Mouse (Mus musculus) hindbrain, embryonic 14.5 days (tissue): ENCODE data around the gene Sdcbp2. TPM values are rescaled to one million over a fixed set of nuclear protein-coding genes. Genes with fewer than 3 reads are reported as not detected.
A peak's percentile ranks its signal among the peaks of the same experiment; 100 is the strongest.

ENCODE experiments used
- ATAC-seq: fragments of 200-750 bp; cut with Nextera tagmentation; 2 replicates; pipeline ENCODE4 v1.8.0; 2017; ENCODE audit warnings: moderate number of reproducible peaks, mild to moderate bottlenecking, moderate TSS enrichment, moderate library complexity; ENCODE audit not compliant: low FRiP score
- DNase-seq: peaks from one replicate; pipeline ENCODE4 v3.0.0-alpha.2; 2015; ENCODE audit warnings: low spot score
- H3K27ac ChIP-seq: fragments of 300-500 bp; sonication (generic); 2 replicates; pipeline ENCODE4 v1.5.1; 2014; ENCODE audit warnings: mild to moderate bottlenecking, moderate library complexity
- H3K27me3 ChIP-seq: fragments of 300-500 bp; sonication (generic); 2 replicates; pipeline ENCODE4 v1.6.1; 2014; ENCODE audit warnings: mild to moderate bottlenecking, low read length, mixed read lengths; ENCODE audit not compliant: control insufficient read depth, insufficient read depth
- H3K36me3 ChIP-seq: fragments of 300-500 bp; sonication (generic); replicated peaks from 2 replicates; pipeline ENCODE4 v1.6.1; 2014; ENCODE audit not compliant: control insufficient read depth, insufficient read depth
- H3K4me1 ChIP-seq: fragments of 300-500 bp; sonication (generic); replicated peaks from 2 replicates; pipeline ENCODE4 v1.6.1; 2014; ENCODE audit warnings: antibody characterized with exemption, low read length, mixed read lengths; ENCODE audit not compliant: control insufficient read depth, insufficient read depth
- H3K4me2 ChIP-seq: fragments of 300-500 bp; sonication (generic); replicated peaks from 2 replicates; pipeline ENCODE4 v1.6.1; 2014; ENCODE audit warnings: mild to moderate bottlenecking, moderate library complexity
- H3K4me3 ChIP-seq: fragments of 300-500 bp; sonication (generic); replicated peaks from 2 replicates; pipeline ENCODE4 v1.5.1; 2014; ENCODE audit warnings: mild to moderate bottlenecking, low read length
- H3K9ac ChIP-seq: fragments of 300-500 bp; sonication (generic); 2 replicates; pipeline ENCODE4 v1.6.1; 2014
- H3K9me3 ChIP-seq: fragments of 300-500 bp; sonication (generic); 2 replicates; pipeline ENCODE4 v1.6.1; 2016; ENCODE audit warnings: low read length; ENCODE audit not compliant: control insufficient read depth
- WGBS: fragments of 180-500 bp; shearing (Covaris S2); extraction: QIAGEN DNeasy Blood & Tissue Kit; methylation state at CpG from one replicate; pipeline ENCODE4 v1.1.7; 2014; 5-methylcytosine and 5-hydroxymethylcytosine counted together
- polyA plus RNA-seq: library from polyadenylated mRNA; unstranded; fragments of >200 nt; fragmentation: Nextera tagmentation; extraction: Ambion mirVana; gene quantifications from 2 replicates; pipeline ENCODE4 v1.2.1, GENCODE M21; 2014

Sdcbp2 gene
- 0.55 and 0.83 TPM in 2 replicates for polyA plus RNA-seq

- no peaks in the 10 kb centered on the region for H3K9me3 ChIP-seq
- H3K4me3 ChIP-seq: no peak within 1 kb of the TSS
- H3K27ac ChIP-seq: no peak within 1 kb of the TSS
- H3K4me2 ChIP-seq: no peak within 1 kb of the TSS
- DNase-seq: no peak
- no peak for ATAC-seq
- H3K9ac ChIP-seq: no peak within 1 kb of the TSS
- H3K4me1 ChIP-seq: peaks cover 10% of the 10 kb centered on the region
- no peaks in the 10 kb centered on the region for H3K36me3 ChIP-seq
- WGBS: 70% methylated on average over 17 of the region's 17 CpGs
- H3K27me3 ChIP-seq: no peaks in the 10 kb centered on the region
Measured at GRCm38 (mm10) chr2:151571873-151572700, at the start of gene Sdcbp2. Gene Sdcbp2 (plus strand): TSS chr2:151572622.

- H3K36me3 ChIP-seq: peaks cover 20% of the 10 kb centered on the region
- H3K27me3 ChIP-seq: no peaks in the 10 kb centered on the region
- H3K4me1 ChIP-seq: no peaks in the 10 kb centered on the region
- no peak overlapping the region for H3K4me2 ChIP-seq
- H3K4me3 ChIP-seq: no peak overlapping the region
- ATAC-seq (no peak), DNase-seq (no peak)
- H3K9ac ChIP-seq: no peak overlapping the region
- H3K9me3 ChIP-seq: no peaks in the 10 kb centered on the region
- 68% methylated on average over 4 of the region's 4 CpGs for WGBS
- H3K27ac ChIP-seq: no peak overlapping the region
Measured at GRCm38 (mm10) chr2:151524324-151525041, 47.9 kb upstream of the Sdcbp2 start.

- no peak overlapping the region for H3K4me2 ChIP-seq
- H3K9me3 ChIP-seq: no peaks in the 10 kb centered on the region
- no peaks in the 10 kb centered on the region for H3K27me3 ChIP-seq
- no peaks in the 10 kb centered on the region for H3K4me1 ChIP-seq
- ATAC-seq: no peak
- no peak overlapping the region for H3K4me3 ChIP-seq
- no peak overlapping the region for H3K27ac ChIP-seq
- H3K9ac ChIP-seq: no peak overlapping the region
- 81% methylated on average over 2 of the region's 2 CpGs for WGBS
- peaks cover 11% of the 10 kb centered on the region for H3K36me3 ChIP-seq
- DNase-seq: no peak
Measured at GRCm38 (mm10) chr2:151525520-151525919, 46.9 kb upstream of the Sdcbp2 start.

- Histone ChIP-seq H3K27me3 (no peaks in the 10 kb centered on the region), H3K9ac (no peak overlapping the region), H3K4me1 (no peaks in the 10 kb centered on the region), H3K9me3 (no peaks in the 10 kb centered on the region), H3K4me2 (no peak overlapping the region), H3K4me3 (no peak overlapping the region), H3K36me3 (no peaks in the 10 kb centered on the region), H3K27ac (no peak overlapping the region)
- DNase-seq (no peak), ATAC-seq (no peak)
- WGBS: 86% methylated on average over 1 of the region's 1 CpGs
Measured at GRCm38 (mm10) chr2:151528066-151528465, 44.4 kb upstream of the Sdcbp2 start.

GRCm38 (mm10) chr2:151529169-151529568 is 43.3 kb upstream of the Sdcbp2 start:
- ATAC-seq: no peak
- H3K4me3 ChIP-seq: no peak overlapping the region

GRCm38 (mm10) chr2:151530378-151531230 is 41.8 kb upstream of the Sdcbp2 start:
- Histone ChIP-seq H3K27ac (no peak overlapping the region), H3K9ac (no peak overlapping the region), H3K9me3 (no peaks in the 10 kb centered on the region), H3K4me2 (no peak overlapping the region), H3K4me3 (no peak overlapping the region), H3K36me3 (no peaks in the 10 kb centered on the region), H3K27me3 (no peaks in the 10 kb centered on the region), H3K4me1 (no peaks in the 10 kb centered on the region)
- no peak for DNase-seq
- 59% methylated on average over 7 of the region's 8 CpGs for WGBS
- ATAC-seq: no peak

More at GRCm38 (mm10) chr2:151529169-151529568, 43.3 kb upstream of the Sdcbp2 start:
- Histone ChIP-seq H3K9me3 (no peaks in the 10 kb centered on the region), H3K36me3 (no peaks in the 10 kb centered on the region), H3K9ac (no peak overlapping the region), H3K27ac (no peak overlapping the region), H3K4me2 (no peak overlapping the region), H3K27me3 (no peaks in the 10 kb centered on the region), H3K4me1 (no peaks in the 10 kb centered on the region)
- no peak for DNase-seq

- Histone ChIP-seq H3K4me2 (no peak overlapping the region), H3K36me3 (no peaks in the 10 kb centered on the region), H3K27me3 (no peaks in the 10 kb centered on the region), H3K9me3 (no peaks in the 10 kb centered on the region), H3K27ac (no peak overlapping the region), H3K9ac (no peak overlapping the region), H3K4me1 (no peaks in the 10 kb centered on the region), H3K4me3 (no peak overlapping the region)
- ATAC-seq: no peak
- no peak for DNase-seq
- WGBS: 95% methylated on average over 6 of the region's 6 CpGs
Measured at GRCm38 (mm10) chr2:151533632-151534031, 38.8 kb upstream of the Sdcbp2 start.

- H3K9ac ChIP-seq: no peak overlapping the region
- ATAC-seq (no peak; the same call in 1 of the 2 replicates), DNase-seq (no peak)
- H3K9me3 ChIP-seq: no peaks in the 10 kb centered on the region
- 0 out of 2 replicates have a peak, but pooled peaks cover 2% of the 10 kb centered on the region for H3K4me1 ChIP-seq
- H3K27me3 ChIP-seq: no peaks in the 10 kb centered on the region
- no peaks in the 10 kb centered on the region for H3K36me3 ChIP-seq
- 57% methylated on average over 1 of the region's 1 CpGs for WGBS
- H3K4me2 ChIP-seq: no peak overlapping the region
- 0 out of 2 replicates have a peak overlapping the region, but pooled peaks have one; percentile 47 for H3K27ac ChIP-seq
- H3K4me3 ChIP-seq: no peak overlapping the region
Measured at GRCm38 (mm10) chr2:151535961-151536617, 36.3 kb upstream of the Sdcbp2 start.
